Mouse (Mus musculus): Measurements from ENCODE around the gene Ube2q2.

Gene Ube2q2

DNA sequence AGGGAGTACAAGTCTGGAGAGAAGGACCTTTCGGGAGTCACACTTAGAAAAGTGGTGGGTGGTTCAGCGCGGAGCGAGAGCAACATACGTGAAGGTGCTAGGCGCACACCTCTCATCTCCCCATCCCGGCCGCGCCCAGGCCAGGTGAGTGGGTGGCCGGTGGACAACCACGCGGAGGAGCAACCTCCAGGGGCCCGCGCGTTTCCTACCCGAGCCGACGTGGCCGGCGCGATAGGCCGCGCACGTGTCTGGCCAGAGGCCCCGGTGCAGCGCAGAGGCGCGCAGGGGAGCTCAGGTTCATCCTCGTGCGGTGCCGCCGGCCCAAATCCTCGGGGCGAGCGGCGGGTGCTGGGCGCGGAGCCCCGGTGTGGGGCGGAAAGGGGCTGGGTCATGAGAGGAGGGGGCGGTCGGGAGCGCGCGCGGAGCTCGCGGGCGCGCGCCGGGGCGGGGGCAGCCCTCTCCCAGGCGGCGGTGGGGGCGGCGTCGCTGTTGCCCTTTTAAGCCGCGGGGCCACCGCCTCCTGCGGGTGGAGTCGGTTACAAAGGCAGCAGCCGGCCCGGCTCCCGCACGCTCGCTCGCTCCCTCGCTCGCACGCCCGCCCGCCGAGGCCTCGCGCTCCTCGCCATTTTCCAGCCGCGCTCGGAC lies at the start of gene Ube2q2:
Gene Ube2q2, plus strand, starts transcription at position 1 of the 645 bp plus-strand sequence.
- in situ Hi-C loops (cut with MboI; ENCODE audit: unreplicated experiment in 2 of 2) = no loop called here

GRCm38 (mm10) chr9:55101117-55101516 lies 47.5 kb upstream of the Ube2q2 start:
- in situ Hi-C loops (cut with MboI; ENCODE audit: unreplicated experiment in 2 of 2) = no loop called here

- in situ Hi-C loops (cut with MboI; ENCODE audit: unreplicated experiment in 2 of 2) = no loop called here
These were observed 46.3 kb upstream of the Ube2q2 start for GRCm38 (mm10) chr9:55102186-55102835.

- in situ Hi-C loops (cut with MboI; ENCODE audit: unreplicated experiment in 2 of 2) = no loop called here
These were observed 45.6 kb upstream of the Ube2q2 start for GRCm38 (mm10) chr9:55102931-55103630.

GRCm38 (mm10) chr9:55110059-55110834 lies 38.4 kb upstream of the Ube2q2 start:
- in situ Hi-C loops (cut with MboI; ENCODE audit: unreplicated experiment in 2 of 2) = loop anchor here (5.0 to 10.0 kb wide), 5 partner anchors 88 to 1118 kb away; no protein-coding TSS in a partner anchor

- in situ Hi-C loops (cut with MboI; ENCODE audit: unreplicated experiment in 2 of 2) = loop anchor here (5.0 to 10.0 kb wide), 5 partner anchors 89 to 1119 kb away; no protein-coding TSS in a partner anchor
These were observed 37.8 kb upstream of the Ube2q2 start for GRCm38 (mm10) chr9:55110835-55111217.

DNA sequence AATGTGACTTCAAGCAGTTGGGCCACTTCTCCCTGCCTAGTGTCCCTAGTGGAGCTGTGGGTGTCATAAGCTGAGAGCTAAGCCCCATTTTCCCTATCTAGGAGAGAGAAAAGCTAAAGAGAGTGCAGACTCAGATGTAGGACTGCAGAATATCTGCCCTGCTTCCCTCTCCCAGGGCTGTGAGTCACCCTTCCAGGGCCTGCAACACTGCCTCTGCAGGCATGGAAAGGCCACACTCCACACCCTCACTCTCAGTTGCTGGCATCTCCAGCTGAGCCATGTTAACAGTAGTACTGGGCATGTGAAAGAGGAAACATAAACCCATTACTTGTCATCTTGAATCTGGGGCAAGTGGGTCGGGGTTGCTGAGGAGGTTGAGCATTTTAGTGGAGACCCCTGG lies 33.9 kb upstream of the Ube2q2 start:
- in situ Hi-C loops (cut with MboI; ENCODE audit: unreplicated experiment in 2 of 2) = loop anchor here (5.0 to 10.0 kb wide), 5 partner anchors 92 to 1122 kb away; no protein-coding TSS in a partner anchor

GRCm38 (mm10) chr9:55117293-55118055 lies 31.2 kb upstream of the Ube2q2 start:
- in situ Hi-C loops (cut with MboI; ENCODE audit: unreplicated experiment in 2 of 2) = loop anchor here in 1 of 2 experiments (10.0 kb wide), 1 partner anchor 1123 kb away; no protein-coding TSS in a partner anchor

GRCm38 (mm10) chr9:55122586-55122985 lies 26.1 kb upstream of the Ube2q2 start:
- in situ Hi-C loops (cut with MboI; ENCODE audit: unreplicated experiment in 2 of 2) = no loop called here

GRCm38 (mm10) chr9:55125735-55126134 lies 22.9 kb upstream of the Ube2q2 start:
- in situ Hi-C loops (cut with MboI; ENCODE audit: unreplicated experiment in 2 of 2) = no loop called here

GRCm38 (mm10) chr9:55126295-55126694 lies 22.4 kb upstream of the Ube2q2 start:
- in situ Hi-C loops (cut with MboI; ENCODE audit: unreplicated experiment in 2 of 2) = no loop called here

GRCm38 (mm10) chr9:55131851-55132250 lies 16.8 kb upstream of the Ube2q2 start:
- in situ Hi-C loops (cut with MboI; ENCODE audit: unreplicated experiment in 2 of 2) = loop anchor here in 1 of 2 experiments (10.0 kb wide), 1 partner anchor 253 kb away; no protein-coding TSS in a partner anchor

- in situ Hi-C loops (cut with MboI; ENCODE audit: unreplicated experiment in 2 of 2) = loop anchor here (5.0 to 10.0 kb wide), 4 partner anchors 116 to 261 kb away; no protein-coding TSS in a partner anchor
These were observed 12.1 kb upstream of the Ube2q2 start for GRCm38 (mm10) chr9:55136576-55136975.

- in situ Hi-C loops (cut with MboI; ENCODE audit: unreplicated experiment in 2 of 2) = loop anchor here (5.0 to 10.0 kb wide), 4 partner anchors 115 to 260 kb away; no protein-coding TSS in a partner anchor
These were observed 11.5 kb upstream of the Ube2q2 start for GRCm38 (mm10) chr9:55137112-55137511.

DNA sequence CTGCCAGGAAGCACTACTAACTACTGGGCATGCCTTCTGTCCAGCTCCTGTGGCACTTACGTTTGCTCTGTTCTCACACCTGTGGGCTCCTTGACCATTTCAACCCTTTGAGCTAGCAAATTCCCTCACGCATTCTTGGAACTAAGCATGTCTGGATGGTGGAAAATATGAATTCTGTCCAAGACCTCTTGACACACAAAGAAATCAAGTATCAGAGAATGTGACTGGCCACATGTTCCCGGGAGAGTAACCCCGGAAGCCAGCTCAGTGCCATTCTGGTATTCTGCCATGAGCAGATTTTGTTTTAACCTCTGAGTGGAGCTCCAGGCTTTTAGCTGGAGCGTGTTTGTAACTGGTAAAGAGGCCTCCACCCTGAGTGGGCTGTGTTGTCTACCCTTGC lies 8.7 kb upstream of the Ube2q2 start:
- in situ Hi-C loops (cut with MboI; ENCODE audit: unreplicated experiment in 2 of 2) = loop anchor here (5.0 to 10.0 kb wide), 5 partner anchors 112 to 257 kb away; no protein-coding TSS in a partner anchor

DNA sequence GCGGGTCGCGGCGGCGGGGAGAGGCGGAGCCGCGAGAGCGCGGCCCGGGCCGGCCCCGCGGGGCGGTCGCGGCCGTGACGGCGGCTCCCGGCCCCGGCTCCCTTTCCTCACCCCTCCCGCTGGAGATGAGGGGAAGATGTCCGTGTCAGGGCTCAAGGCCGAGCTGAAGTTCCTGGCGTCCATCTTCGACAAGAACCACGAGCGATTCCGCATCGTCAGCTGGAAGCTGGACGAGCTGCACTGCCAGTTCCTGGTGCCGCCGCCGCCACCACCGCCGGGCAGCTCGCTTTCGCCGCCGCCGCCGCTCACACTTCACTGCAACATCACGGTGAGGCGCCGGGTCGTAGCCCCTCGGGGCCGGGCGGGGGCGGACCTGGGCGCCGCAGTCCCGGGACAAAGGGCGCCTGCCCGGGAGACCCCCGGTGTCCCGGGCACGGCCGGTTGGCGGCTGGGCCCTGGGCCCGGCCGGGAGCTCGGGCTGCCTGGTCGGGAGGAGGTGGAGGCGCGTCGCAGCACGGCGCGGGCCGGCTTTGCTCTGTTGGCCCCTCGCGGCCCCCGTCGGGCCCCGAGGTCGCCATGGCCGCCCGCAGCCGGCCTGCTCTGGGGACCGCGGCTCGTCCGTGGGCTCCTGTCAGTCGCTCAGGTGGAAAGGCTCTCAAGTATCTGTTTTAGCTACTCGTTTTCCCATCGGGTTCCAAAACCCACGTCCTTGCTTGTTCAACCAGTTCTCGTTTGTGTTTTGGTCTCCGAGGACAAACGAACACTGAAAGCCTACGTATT lies 1.0 kb downstream of the Ube2q2 start:
- in situ Hi-C loops (cut with MboI; ENCODE audit: unreplicated experiment in 2 of 2) = no loop called here

DNA sequence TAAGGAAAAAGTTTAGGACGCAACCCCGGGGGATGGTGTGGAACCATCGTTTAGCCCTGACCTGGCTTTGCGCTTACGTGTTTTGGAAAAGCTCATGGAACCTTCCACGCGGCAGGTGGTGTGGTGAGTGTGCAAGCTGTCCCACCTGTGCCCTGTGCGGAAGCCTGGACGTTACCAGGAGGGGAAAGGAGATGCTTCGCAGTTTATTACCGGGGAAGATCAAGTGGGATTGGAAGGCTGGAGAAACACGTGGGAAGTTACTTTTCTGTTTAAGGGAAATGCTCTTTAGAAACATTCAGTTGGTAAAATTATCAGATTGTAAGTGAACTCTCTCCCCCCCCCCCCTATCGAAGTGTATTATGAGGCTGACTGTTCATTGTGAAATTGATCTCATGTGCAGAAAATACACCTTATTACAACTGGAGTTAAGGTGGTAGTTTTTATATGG lies 1.6 kb downstream of the Ube2q2 start:
- in situ Hi-C loops (cut with MboI; ENCODE audit: unreplicated experiment in 2 of 2) = no loop called here

DNA sequence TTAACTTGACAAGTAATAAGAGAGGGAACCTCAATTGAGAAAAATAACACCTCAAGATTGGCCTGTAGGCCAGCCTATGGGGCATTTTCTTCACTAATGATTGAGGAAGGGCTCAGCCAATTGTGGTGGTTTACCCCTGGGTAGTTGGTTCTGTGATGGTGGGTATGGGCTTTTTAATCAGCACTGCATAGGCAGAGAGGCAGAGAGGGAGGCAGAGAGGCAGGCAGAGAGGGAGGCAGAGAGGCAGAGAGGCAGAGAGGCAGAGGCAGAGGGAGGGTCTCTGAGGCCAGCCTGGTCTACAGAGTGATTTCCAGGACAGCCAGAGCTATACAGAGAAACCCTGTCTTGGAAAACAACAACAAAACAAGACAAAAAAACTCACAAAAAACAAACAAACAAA lies 2.4 kb downstream of the Ube2q2 start:
- in situ Hi-C loops (cut with MboI; ENCODE audit: unreplicated experiment in 2 of 2) = no loop called here

DNA sequence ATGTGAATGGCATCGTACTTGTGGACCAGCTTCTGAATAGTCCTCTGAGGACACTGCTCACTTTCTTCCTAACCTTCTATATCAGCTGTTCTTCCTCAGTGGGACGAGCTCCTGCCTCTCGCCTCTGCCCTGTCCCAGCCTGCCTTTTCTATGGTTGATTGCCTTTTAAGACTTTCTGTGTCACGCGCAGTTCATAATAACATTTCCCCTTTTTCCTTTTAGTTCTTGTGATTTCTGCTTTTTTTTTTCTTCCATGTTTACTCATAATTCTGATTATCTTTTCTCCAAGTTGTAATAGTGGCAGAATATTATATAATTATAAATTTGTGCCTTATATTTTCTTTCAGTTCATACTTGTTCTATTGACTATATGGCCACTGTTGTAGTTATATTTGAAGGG lies 4.3 kb downstream of the Ube2q2 start:
- in situ Hi-C loops (cut with MboI; ENCODE audit: unreplicated experiment in 2 of 2) = no loop called here

Data from v-Abl transformed pro-B cells (cell line).